Mouse (Mus musculus): ENCODE measurements around the gene Ppp2r5a.

DNA sequence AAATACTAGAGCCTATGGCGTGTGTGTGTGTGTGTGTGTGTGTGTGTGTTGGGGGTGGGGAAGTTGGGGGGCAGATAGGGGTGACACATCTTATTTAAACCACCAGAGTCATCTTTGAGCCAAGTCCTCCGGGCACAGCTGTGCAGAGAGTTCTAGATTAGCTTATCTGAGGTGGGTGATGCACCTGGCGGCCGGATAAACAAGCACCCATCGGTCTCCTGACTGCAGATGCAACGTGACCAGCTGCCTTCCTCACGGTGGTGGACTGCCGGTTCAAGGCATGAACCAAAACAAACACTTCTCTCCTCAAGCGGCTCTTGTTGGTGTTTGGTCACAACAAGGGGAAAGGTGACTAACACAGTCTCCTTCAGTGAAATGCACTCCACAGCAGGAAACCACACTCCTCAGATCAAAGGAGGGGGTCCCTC, 42.8 kb upstream of the Ppp2r5a start:
- TF ChIP-seq CTCF (IDR thresholded peaks at IDR 0.05; ENCODE audit: borderline replicate concordance, insufficient read depth, low read depth, low read length) (no peak), POLR2A (IDR thresholded peaks at IDR 0.05; ENCODE audit: borderline replicate concordance, insufficient read depth, low read length) (no peak)
